Mouse (Mus musculus): Measurements from ENCODE around the gene Kctd5.
"Not testable (repeated sequence)": the region's sequence is repeated elsewhere in the genome, so short reads cannot be mapped to it uniquely, and the experiment has no call there.

The Kctd5 gene

GRCm38 (mm10) chr17:24072919-24073696 lies at the start of gene Kctd5:
Kctd5 (minus strand) TSS chr17:24073485.
- peak; percentile 94 for DNase-seq (ENCODE audit: low spot score)

GRCm38 (mm10) chr17:24119446-24119845 lies 46.2 kb upstream of the Kctd5 start:
- DNase-seq (ENCODE audit: low spot score): no peak

GRCm38 (mm10) chr17:24113031-24113430 lies 39.7 kb upstream of the Kctd5 start:
- no peak for DNase-seq (ENCODE audit: low spot score)

- no peak for DNase-seq (ENCODE audit: low spot score)
Observed at GRCm38 (mm10) chr17:24111256-24111655, 38.0 kb upstream of the Kctd5 start.

GRCm38 (mm10) chr17:24108896-24109295 lies 35.6 kb upstream of the Kctd5 start:
- DNase-seq (ENCODE audit: low spot score): no peak

- DNase-seq (ENCODE audit: low spot score): no peak
Observed at GRCm38 (mm10) chr17:24105111-24105510, 31.8 kb upstream of the Kctd5 start.

GRCm38 (mm10) chr17:24098354-24098753 lies 25.1 kb upstream of the Kctd5 start:
- DNase-seq (ENCODE audit: low spot score): no peak

GRCm38 (mm10) chr17:24090575-24090974 lies 17.3 kb upstream of the Kctd5 start:
- DNase-seq (ENCODE audit: low spot score): no peak

- not testable (repeated sequence) for DNase-seq (ENCODE audit: low spot score)
Observed at GRCm38 (mm10) chr17:24086399-24086798, 13.1 kb upstream of the Kctd5 start.

GRCm38 (mm10) chr17:24084593-24084992 lies 11.3 kb upstream of the Kctd5 start:
- no peak for DNase-seq (ENCODE audit: low spot score)

GRCm38 (mm10) chr17:24077101-24077500 lies 3.8 kb upstream of the Kctd5 start:
- no peak for DNase-seq (ENCODE audit: low spot score)

- DNase-seq (ENCODE audit: low spot score): no peak
Observed at GRCm38 (mm10) chr17:24069531-24069930, 3.8 kb downstream of the Kctd5 start.

GRCm38 (mm10) chr17:24068271-24068670 lies 5.0 kb downstream of the Kctd5 start:
- DNase-seq (ENCODE audit: low spot score): no peak

GRCm38 (mm10) chr17:24062459-24063155 lies 10.7 kb downstream of the Kctd5 start:
- no peak for DNase-seq (ENCODE audit: low spot score)

GRCm38 (mm10) chr17:24057730-24058245 lies 15.5 kb downstream of the Kctd5 start:
- no peak for DNase-seq (ENCODE audit: low spot score)

- DNase-seq (ENCODE audit: low spot score): no peak
Observed at GRCm38 (mm10) chr17:24056636-24057625, 16.4 kb downstream of the Kctd5 start.

- DNase-seq (ENCODE audit: low spot score): no peak
Observed at GRCm38 (mm10) chr17:24049008-24049407, 24.3 kb downstream of the Kctd5 start.

GRCm38 (mm10) chr17:24048053-24048452 lies 25.2 kb downstream of the Kctd5 start:
- no peak for DNase-seq (ENCODE audit: low spot score)

GRCm38 (mm10) chr17:24046026-24046425 lies 27.3 kb downstream of the Kctd5 start:
- DNase-seq (ENCODE audit: low spot score): no peak

- DNase-seq (ENCODE audit: low spot score): no peak
Observed at GRCm38 (mm10) chr17:24045608-24046007, 27.7 kb downstream of the Kctd5 start.

GRCm38 (mm10) chr17:24044482-24044881 lies 28.8 kb downstream of the Kctd5 start:
- no peak for DNase-seq (ENCODE audit: low spot score)

- no peak for DNase-seq (ENCODE audit: low spot score)
Observed at GRCm38 (mm10) chr17:24037844-24038243, 35.4 kb downstream of the Kctd5 start, which contains the start of gene Prss27. Prss27 (plus strand) TSS chr17:24038144.

All from ovary, postnatal 10 days (tissue).